Mouse (Mus musculus) heart, embryonic 11.5 days (tissue): ENCODE measurements around the gene Pum2. TPM values are rescaled to one million over a fixed set of nuclear protein-coding genes. Genes with fewer than 3 reads are reported as not detected.

Experiments
- ATAC-seq: fragments of 200-750 bp; cut with Nextera tagmentation; replicated peaks from 2 replicates; pipeline ENCODE4 v1.8.0; 2017; ENCODE audit warnings: moderate library complexity; ENCODE audit not compliant: insufficient number of reproducible peaks, low FRiP score, low TSS enrichment
- H3K27ac ChIP-seq: fragments of 300-500 bp; sonication (generic); 2 replicates; pipeline ENCODE4 v1.5.1; 2014; ENCODE audit warnings: mild to moderate bottlenecking, low read depth, low read length
- H3K27me3 ChIP-seq: fragments of 300-500 bp; sonication (generic); 2 replicates; pipeline ENCODE4 v1.6.1; 2014; ENCODE audit warnings: mild to moderate bottlenecking, low read length, mixed read lengths; ENCODE audit not compliant: control insufficient read depth, insufficient read depth
- H3K36me3 ChIP-seq: fragments of 300-500 bp; sonication (generic); 2 replicates; pipeline ENCODE4 v1.6.1; 2014; ENCODE audit warnings: mild to moderate bottlenecking, low read length, moderate library complexity, mixed read lengths; ENCODE audit not compliant: control insufficient read depth, insufficient read depth
- H3K4me1 ChIP-seq: fragments of 300-500 bp; sonication (generic); 2 replicates; pipeline ENCODE4 v1.6.1; 2014; ENCODE audit warnings: low read length; ENCODE audit not compliant: control insufficient read depth, insufficient read depth
- H3K4me2 ChIP-seq: fragments of 300-500 bp; sonication (generic); 2 replicates; pipeline ENCODE4 v1.6.1; 2014; ENCODE audit warnings: mild to moderate bottlenecking, moderate library complexity
- H3K4me3 ChIP-seq: fragments of 300-500 bp; sonication (generic); 2 replicates; pipeline ENCODE4 v1.5.1; 2014; ENCODE audit warnings: low read depth, low read length
- H3K9ac ChIP-seq: fragments of 300-500 bp; sonication (generic); 2 replicates; pipeline ENCODE4 v1.6.1; 2014; ENCODE audit warnings: mild to moderate bottlenecking, low read depth, low read length, moderate library complexity
- H3K9me3 ChIP-seq: fragments of 300-500 bp; sonication (generic); replicated peaks from 2 replicates; pipeline ENCODE4 v1.6.1; 2016; ENCODE audit warnings: low read length; ENCODE audit not compliant: control insufficient read depth
- WGBS: fragments of 180-500 bp; shearing (Covaris S2); extraction: QIAGEN DNeasy Blood & Tissue Kit; methylation state at CpG from one replicate; pipeline ENCODE4 v1.1.7; 2014; ENCODE audit not compliant: insufficient replicate concordance; 5-methylcytosine and 5-hydroxymethylcytosine counted together
- polyA plus RNA-seq: library from polyadenylated mRNA; unstranded; fragments of >200 nt; fragmentation: Nextera tagmentation; extraction: Ambion mirVana; gene quantifications from 2 replicates; pipeline ENCODE4 v1.2.1, GENCODE M21; 2014

Gene Pum2
- polyA plus RNA-seq, 1 experiment from 2014 or later = 41.7 TPM

GRCm38 (mm10) chr12:8773336-8773735 lies 99.4 kb downstream of the Pum2 start:
- Histone ChIP-seq H3K27me3 (0 out of 2 replicates have a peak, but pooled peaks cover 2% of the 10 kb centered on the region), H3K9me3 (no peaks in the 10 kb centered on the region), H3K27ac (no peak overlapping the region), H3K4me3 (peak overlapping the region; percentile 78), H3K36me3 (no peaks in the 10 kb centered on the region), H3K4me1 (0 out of 2 replicates have a peak, but pooled peaks cover 2% of the 10 kb centered on the region), H3K9ac (peak overlapping the region; percentile 85), H3K4me2 (peak overlapping the region; percentile 99)
- no peak for ATAC-seq
- WGBS = 48% methylated on average over 6 of the region's 6 CpGs

- Histone ChIP-seq H3K4me3 (no peak overlapping the region), H3K9ac (no peak overlapping the region), H3K36me3 (no peaks in the 10 kb centered on the region), H3K9me3 (no peaks in the 10 kb centered on the region), H3K4me2 (no peak overlapping the region), H3K4me1 (0 out of 2 replicates have a peak, but pooled peaks cover 2% of the 10 kb centered on the region), H3K27me3 (0 out of 2 replicates have a peak, but pooled peaks cover 2% of the 10 kb centered on the region), H3K27ac (no peak overlapping the region)
- no peak for ATAC-seq
Measured at GRCm38 (mm10) chr12:8774183-8774582, 100.2 kb downstream of the Pum2 start.

GRCm38 (mm10) chr12:8776206-8776605 lies 102.3 kb downstream of the Pum2 start:
- Histone ChIP-seq H3K27ac (no peak overlapping the region), H3K4me3 (no peak overlapping the region), H3K27me3 (0 out of 2 replicates have a peak, but pooled peaks cover 2% of the 10 kb centered on the region), H3K4me2 (no peak overlapping the region), H3K4me1 (0 out of 2 replicates have a peak, but pooled peaks cover 2% of the 10 kb centered on the region), H3K9me3 (no peaks in the 10 kb centered on the region), H3K9ac (no peak overlapping the region), H3K36me3 (no peaks in the 10 kb centered on the region)
- WGBS = 88% methylated on average over 7 of the region's 7 CpGs
- no peak for ATAC-seq

- Histone ChIP-seq H3K4me3 (no peak overlapping the region), H3K4me1 (0 out of 2 replicates have a peak, but pooled peaks cover 2% of the 10 kb centered on the region), H3K9me3 (no peaks in the 10 kb centered on the region), H3K27ac (no peak overlapping the region), H3K36me3 (no peaks in the 10 kb centered on the region), H3K27me3 (0 out of 2 replicates have a peak, but pooled peaks cover 2% of the 10 kb centered on the region), H3K9ac (no peak overlapping the region), H3K4me2 (no peak overlapping the region)
- ATAC-seq = no peak
- WGBS = 65% methylated on average over 3 of the region's 3 CpGs
Measured at GRCm38 (mm10) chr12:8776741-8777140, 102.8 kb downstream of the Pum2 start.

GRCm38 (mm10) chr12:8778106-8778505 lies 104.2 kb downstream of the Pum2 start:
- 0 out of 2 replicates have a peak, but pooled peaks cover 2% of the 10 kb centered on the region for H3K4me1 ChIP-seq
- no peak overlapping the region for H3K4me2 ChIP-seq
- H3K27ac ChIP-seq = no peak overlapping the region

GRCm38 (mm10) chr12:8779851-8780250 lies 105.9 kb downstream of the Pum2 start:
- no peak for ATAC-seq

More at GRCm38 (mm10) chr12:8778106-8778505, 104.2 kb downstream of the Pum2 start:
- no peak for ATAC-seq
- H3K9me3 ChIP-seq = no peaks in the 10 kb centered on the region
- no peak overlapping the region for H3K9ac ChIP-seq
- 0 out of 2 replicates have a peak, but pooled peaks cover 2% of the 10 kb centered on the region for H3K27me3 ChIP-seq
- no peak overlapping the region for H3K4me3 ChIP-seq
- H3K36me3 ChIP-seq = no peaks in the 10 kb centered on the region
- whole genome bisulfite sequencing = 76% methylated on average over 7 of the region's 7 CpGs

GRCm38 (mm10) chr12:8781121-8781520 lies 107.2 kb downstream of the Pum2 start:
- Histone ChIP-seq H3K27me3 (no peaks in the 10 kb centered on the region), H3K4me3 (no peak overlapping the region), H3K9ac (no peak overlapping the region), H3K4me1 (peaks cover 13% of the 10 kb centered on the region), H3K4me2 (no peak overlapping the region), H3K27ac (no peak overlapping the region), H3K9me3 (no peaks in the 10 kb centered on the region), H3K36me3 (no peaks in the 10 kb centered on the region)
- ATAC-seq = no peak
- 79% methylated on average over 7 of the region's 7 CpGs for WGBS

More at GRCm38 (mm10) chr12:8779851-8780250, 105.9 kb downstream of the Pum2 start:
- no peaks in the 10 kb centered on the region for H3K36me3 ChIP-seq
- H3K4me1 ChIP-seq = peaks cover 5% of the 10 kb centered on the region; the same call in 1 of the 2 replicates
- no peak overlapping the region for H3K9ac ChIP-seq
- no peak overlapping the region for H3K27ac ChIP-seq
- no peak overlapping the region for H3K4me2 ChIP-seq
- no peaks in the 10 kb centered on the region for H3K27me3 ChIP-seq
- 76% methylated on average over 4 of the region's 4 CpGs for WGBS
- no peaks in the 10 kb centered on the region for H3K9me3 ChIP-seq
- no peak overlapping the region for H3K4me3 ChIP-seq

- H3K27ac ChIP-seq = no peak overlapping the region
- no peak for ATAC-seq
Measured at GRCm38 (mm10) chr12:8781681-8782378, 107.9 kb downstream of the Pum2 start.

GRCm38 (mm10) chr12:8782565-8782964 lies 108.6 kb downstream of the Pum2 start:
- Histone ChIP-seq H3K4me1 (peaks cover 11% of the 10 kb centered on the region), H3K4me3 (no peak overlapping the region), H3K27me3 (no peaks in the 10 kb centered on the region), H3K27ac (no peak overlapping the region), H3K9me3 (no peaks in the 10 kb centered on the region), H3K4me2 (no peak overlapping the region), H3K9ac (no peak overlapping the region), H3K36me3 (no peaks in the 10 kb centered on the region)
- ATAC-seq = no peak
- 69% methylated on average over 3 of the region's 3 CpGs for WGBS

More at GRCm38 (mm10) chr12:8781681-8782378, 107.9 kb downstream of the Pum2 start:
- no peaks in the 10 kb centered on the region for H3K27me3 ChIP-seq
- H3K9ac ChIP-seq = no peak overlapping the region
- H3K4me3 ChIP-seq = no peak overlapping the region
- peaks cover 13% of the 10 kb centered on the region for H3K4me1 ChIP-seq
- no peaks in the 10 kb centered on the region for H3K36me3 ChIP-seq
- WGBS = 74% methylated on average over 9 of the region's 9 CpGs
- H3K9me3 ChIP-seq = no peaks in the 10 kb centered on the region
- no peak overlapping the region for H3K4me2 ChIP-seq
